Mouse (Mus musculus): ENCODE measurements around the gene Celf2. TPM values are rescaled to one million over a fixed set of nuclear protein-coding genes. Genes with fewer than 3 reads are reported as not detected.

Gene Celf2
- total RNA-seq, 4 experiments from 2014 or later: 18.8 to 36.3 (median 25.9) TPM

- peak; percentile 18 for DNase-seq
These were observed 249.2 kb downstream of the Celf2 start for GRCm38 (mm10) chr2:7260186-7260585.

GRCm38 (mm10) chr2:7259616-7260015 is 249.7 kb downstream of the Celf2 start:
- DNase-seq: no peak

GRCm38 (mm10) chr2:7256023-7256422 is 253.3 kb downstream of the Celf2 start:
- no peak for DNase-seq

GRCm38 (mm10) chr2:7255386-7255785 is 254.0 kb downstream of the Celf2 start:
- DNase-seq: no peak

- DNase-seq: no peak
These were observed 259.0 kb downstream of the Celf2 start for GRCm38 (mm10) chr2:7250314-7250713.

- no peak for DNase-seq
These were observed 260.4 kb downstream of the Celf2 start for GRCm38 (mm10) chr2:7249002-7249401.

- DNase-seq: no peak
These were observed 263.2 kb downstream of the Celf2 start for GRCm38 (mm10) chr2:7245958-7246774.

- DNase-seq: no peak
These were observed 267.2 kb downstream of the Celf2 start for GRCm38 (mm10) chr2:7242139-7242538.

- DNase-seq: no peak
These were observed 267.8 kb downstream of the Celf2 start for GRCm38 (mm10) chr2:7241523-7241941.

GRCm38 (mm10) chr2:7237283-7237682 is 272.1 kb downstream of the Celf2 start:
- DNase-seq: no peak

- DNase-seq: no peak
These were observed 272.9 kb downstream of the Celf2 start for GRCm38 (mm10) chr2:7236452-7236851.

GRCm38 (mm10) chr2:7235059-7235741 is 274.2 kb downstream of the Celf2 start:
- no peak for DNase-seq

- DNase-seq: no peak
These were observed 274.8 kb downstream of the Celf2 start for GRCm38 (mm10) chr2:7234587-7234986.

GRCm38 (mm10) chr2:7233411-7233810 is 276.0 kb downstream of the Celf2 start:
- no peak for DNase-seq

- no peak for DNase-seq
These were observed 282.6 kb downstream of the Celf2 start for GRCm38 (mm10) chr2:7226785-7227184.

- no peak for DNase-seq
These were observed 284.9 kb downstream of the Celf2 start for GRCm38 (mm10) chr2:7224346-7225071.

- DNase-seq: no peak
These were observed 285.8 kb downstream of the Celf2 start for GRCm38 (mm10) chr2:7223538-7223937.

GRCm38 (mm10) chr2:7222886-7223285 is 286.5 kb downstream of the Celf2 start:
- DNase-seq: no peak

GRCm38 (mm10) chr2:7221856-7222255 is 287.5 kb downstream of the Celf2 start:
- DNase-seq: no peak

- no peak for DNase-seq
These were observed 291.3 kb downstream of the Celf2 start for GRCm38 (mm10) chr2:7218101-7218500.

- no peak for DNase-seq
These were observed 301.5 kb downstream of the Celf2 start for GRCm38 (mm10) chr2:7207691-7208504.

- no peak for DNase-seq
These were observed 315.9 kb downstream of the Celf2 start for GRCm38 (mm10) chr2:7193413-7193812.

All from adrenal gland, adult 8-10 months (tissue).